19 mouse cellular contexts compared by ENCODE assay signal in the genomic region with DNA sequence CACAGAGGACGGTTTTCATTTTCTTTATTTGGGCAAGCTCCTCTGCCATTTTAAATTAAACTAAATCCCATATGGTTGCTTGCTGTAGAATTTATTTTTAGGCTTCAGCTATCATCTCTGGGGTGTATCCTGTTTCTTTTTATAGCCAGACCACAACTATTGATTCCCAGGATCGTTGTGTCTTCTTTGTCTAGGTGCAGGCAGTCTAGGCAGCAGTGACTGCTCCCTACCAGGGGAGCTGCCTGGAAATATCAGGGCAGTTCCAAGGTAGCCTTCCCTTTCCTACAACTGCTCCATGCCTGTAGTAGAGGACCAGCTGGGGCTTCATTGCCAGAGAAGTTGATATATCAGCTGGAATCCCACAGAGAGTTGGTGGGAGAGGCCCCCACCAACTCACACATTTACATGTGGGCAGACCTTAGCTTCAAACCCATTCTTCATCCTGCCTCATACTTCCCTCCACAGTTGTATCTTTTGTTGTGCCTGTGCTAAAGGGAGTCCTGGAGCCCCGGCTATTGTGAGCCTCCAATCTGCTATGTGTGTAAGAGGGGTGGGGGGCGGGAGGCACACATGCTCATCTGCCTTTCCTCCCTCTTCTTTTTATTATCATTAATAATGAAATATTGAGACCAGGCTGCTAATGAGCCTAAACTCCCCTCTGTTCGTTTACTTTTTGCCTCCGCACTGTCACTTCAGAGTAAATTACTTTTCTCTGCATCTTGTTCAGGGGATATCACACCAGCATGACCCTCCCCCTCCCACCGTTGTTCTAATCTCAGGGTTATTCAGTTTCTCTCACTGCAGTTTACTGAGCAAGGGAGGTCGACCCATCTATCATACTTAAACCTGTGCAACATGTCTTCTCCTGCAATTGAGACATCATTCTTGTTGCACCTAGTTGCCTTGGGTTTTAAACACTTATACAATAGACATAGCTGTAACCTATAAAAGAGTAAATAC.
DNase-seq lines count a peak whose midpoint lies in the region; ATAC-seq and TF ChIP-seq lines count a peak whose summit lies in the region.
"Had no signal": no experiment of that assay in that cellular context is flagged by ENCODE, and none has a peak within 500 bp of the region (broad histone marks: within the 10 kb centered on the region; RNA-seq: fewer than 3 reads in every experiment).

No protein-coding gene starts in this region.

- H3K9ac ChIP-seq in forebrain, embryonic 16.5 days (replicated peaks; ENCODE audit: low read depth, low read length) = 0 out of 2 replicates have a peak overlapping the region, but pooled peaks have one; percentile 7
- H3K9ac ChIP-seq in midbrain, embryonic 14.5 days (replicated peaks; ENCODE audit: low read length) = no peak overlapping the region
- H3K9ac ChIP-seq: embryonic facial prominence, embryonic 12.5 days; heart, embryonic 12.5 days; limb, embryonic 15.5 days; lung, embryonic 14.5 days had no signal

- no peak overlapping the region for H3K4me3 ChIP-seq in forebrain, embryonic 16.5 days (replicated peaks; ENCODE audit: low read length)
- no peak overlapping the region for H3K4me3 ChIP-seq in midbrain, embryonic 14.5 days (replicated peaks; ENCODE audit: low read depth, low read length)
- H3K4me3 ChIP-seq: embryonic facial prominence, embryonic 12.5 days; heart, embryonic 12.5 days; limb, embryonic 15.5 days had no signal

- WGBS in forebrain, embryonic 16.5 days = 34% methylated on average over 8 of the region's 8 CpGs
- 38% methylated on average over 8 of the region's 8 CpGs for WGBS in midbrain, embryonic 14.5 days

- H3K9me3 ChIP-seq in forebrain, embryonic 16.5 days (ENCODE audit: control insufficient read depth, low read length) = no peaks in the 10 kb centered on the region
- no peaks in the 10 kb centered on the region for H3K9me3 ChIP-seq in midbrain, embryonic 14.5 days (ENCODE audit: control insufficient read depth, low read length)
- H3K9me3 ChIP-seq: embryonic facial prominence, embryonic 12.5 days; heart, embryonic 12.5 days; limb, embryonic 15.5 days had no signal

- no peak for TF ChIP-seq CTCF in brain, embryonic 14.5 days (IDR thresholded peaks at IDR 0.05; ENCODE audit: borderline replicate concordance, extremely low read depth, insufficient read depth, insufficient read length)

- H3K27ac ChIP-seq in forebrain, embryonic 16.5 days (ENCODE audit: low read length) = peak overlapping the region; percentile 71; the same call in 1 of the 2 replicates
- no peak overlapping the region for H3K27ac ChIP-seq in midbrain, embryonic 14.5 days (replicated peaks; ENCODE audit: low read depth, low read length)
- H3K27ac ChIP-seq: embryonic facial prominence, embryonic 12.5 days; limb, embryonic 15.5 days had no signal

- H3K27me3 ChIP-seq in forebrain, embryonic 16.5 days (replicated peaks; ENCODE audit: control insufficient read depth, insufficient read depth, low read length) = no peaks in the 10 kb centered on the region
- H3K27me3 ChIP-seq in midbrain, embryonic 14.5 days (ENCODE audit: control insufficient read depth, insufficient read depth, low read length) = no peaks in the 10 kb centered on the region
- H3K27me3 ChIP-seq: embryonic facial prominence, embryonic 12.5 days; heart, embryonic 12.5 days; limb, embryonic 15.5 days had no signal

- H3K4me2 ChIP-seq in forebrain, embryonic 16.5 days (ENCODE audit: low read length) = no peak overlapping the region
- H3K4me2 ChIP-seq in midbrain, embryonic 14.5 days (ENCODE audit: low read length) = no peak overlapping the region
- H3K4me2 ChIP-seq: embryonic facial prominence, embryonic 12.5 days; heart, embryonic 12.5 days; limb, embryonic 15.5 days; lung, embryonic 14.5 days had no signal

- DNase-seq in frontal cortex, postnatal 25 days (ENCODE audit: low spot score in 2 of 2) = no peak
- DNase-seq in brain, embryonic 14.5 days (ENCODE audit: low read depth) = peak; percentile 43
- DNase-seq in midbrain, embryonic 14.5 days = peak; percentile 13
- no peak for DNase-seq in thymus, postnatal 0 days (ENCODE audit: low spot score)
- DNase-seq in liver = no peak
- DNase-seq in adrenal gland, adult 18-20 months (ENCODE audit: low spot score in 2 of 2) = no peak
- DNase-seq: cerebellum, adult 9-11 months; gastrocnemius, postnatal 25 days; heart, postnatal 4 days; kidney, adult 18-20 months; kidney, postnatal 4 days; lung, embryonic 14.5 days; right cerebral cortex, postnatal 4 days had no signal

- H3K36me3 ChIP-seq in forebrain, embryonic 16.5 days (ENCODE audit: control insufficient read depth, insufficient read depth) = no peaks in the 10 kb centered on the region
- no peaks in the 10 kb centered on the region for H3K36me3 ChIP-seq in midbrain, embryonic 14.5 days (ENCODE audit: control insufficient read depth, insufficient read depth, low read length)
- H3K36me3 ChIP-seq: embryonic facial prominence, embryonic 12.5 days; heart, embryonic 12.5 days; limb, embryonic 15.5 days had no signal

- ATAC-seq in frontal cortex, adult (ENCODE audit: low TSS enrichment) = peak; percentile 72
- peak; percentile 45 for ATAC-seq in forebrain, embryonic 16.5 days
- ATAC-seq in midbrain, embryonic 14.5 days (ENCODE audit: low FRiP score, low TSS enrichment) = no peak
- ATAC-seq: Patski had no signal

- H3K4me1 ChIP-seq in forebrain, embryonic 16.5 days (replicated peaks; ENCODE audit: control insufficient read depth, insufficient read depth, low read length) = peaks cover 15% of the 10 kb centered on the region
- peaks cover 4% of the 10 kb centered on the region; the same call in 1 of the 2 replicates for H3K4me1 ChIP-seq in midbrain, embryonic 14.5 days (ENCODE audit: control insufficient read depth, insufficient read depth, low read length)
- H3K4me1 ChIP-seq: heart, embryonic 12.5 days; limb, embryonic 15.5 days had no signal

- TF ChIP-seq POLR2A in brain, embryonic 14.5 days (IDR thresholded peaks at IDR 0.05; ENCODE audit: borderline replicate concordance, extremely low read depth, insufficient read depth, insufficient read length, poor library complexity, severe bottlenecking) = no peak

Comparison
In these comparisons a context has a peak if more than half of its experiments do, and no peak if none do; other contexts are left out.
1. DNase-seq: peak in brain, embryonic 14.5 days (single experiment) and midbrain, embryonic 14.5 days (single experiment); none in frontal cortex, postnatal 25 days (0 of 2), thymus, postnatal 0 days (single experiment), liver (single experiment) and adrenal gland, adult 18-20 months (0 of 2).